Mouse (Mus musculus) cerebellum, adult 2 months (tissue): Measurements from ENCODE around the gene Rgs12. TPM values are rescaled to one million over a fixed set of nuclear protein-coding genes. Genes with fewer than 3 reads are reported as not detected.
A peak's percentile ranks its signal among the peaks of the same experiment; 100 is the strongest.

Source experiments
- DNase-seq, 2 experiments: peaks; one replicate each; pipeline ENCODE4 v3.0.0; 2021
- H3K27ac ChIP-seq: fragments of 200-500 bp; 2 replicates; pipeline ENCODE4 v1.5.1; 2012; ENCODE audit warnings: low read length, control low read depth, inconsistent platforms; ENCODE audit not compliant: insufficient read depth
- H3K27me3 ChIP-seq: fragments of 200-500 bp; 2 replicates; pipeline ENCODE4 v1.6.1; 2012; ENCODE audit warnings: inconsistent platforms, mild to moderate bottlenecking, low read length, moderate library complexity; ENCODE audit not compliant: control insufficient read depth, insufficient read depth
- H3K4me1 ChIP-seq: fragments of 200-500 bp; 2 replicates; pipeline ENCODE4 v1.6.1; 2011; ENCODE audit warnings: low read length; ENCODE audit not compliant: control insufficient read depth, insufficient read depth
- H3K4me3 ChIP-seq: fragments of 200-500 bp; replicated peaks from 2 replicates; pipeline ENCODE3; 2011; ENCODE audit warnings: mild to moderate bottlenecking, low read depth, low read length, control low read depth; ENCODE audit not compliant: insufficient read depth
- CTCF ChIP-seq: fragments of 200-500 bp; IDR thresholded peaks from 2 replicates; pipeline ENCODE4 v1.5.1; 2011; ENCODE audit warnings: low read depth, mild to moderate bottlenecking, control low read depth, low read length, moderate library complexity, borderline replicate concordance; ENCODE audit not compliant: insufficient read depth
- POLR2A ChIP-seq: fragments of 200-500 bp; IDR thresholded peaks from 2 replicates; pipeline ENCODE4 v1.6.1; 2011; ENCODE audit warnings: low read length, control low read depth, borderline replicate concordance; ENCODE audit not compliant: insufficient read depth
- WGBS: fragments of 180-500 bp; shearing (Covaris S2); methylation state at CpG from one replicate; pipeline ENCODE4 v1.1.7; 2018; 5-methylcytosine and 5-hydroxymethylcytosine counted together
- polyA plus RNA-seq: library from polyadenylated mRNA; depleted of rRNA; stranded (reverse); fragments of >200 nt; gene quantifications from 2 replicates; pipeline ENCODE4 v1.2.3, GENCODE M21; 2012

Rgs12 gene
- polyA plus RNA-seq, 1 experiment = 13.0 TPM

DNA sequence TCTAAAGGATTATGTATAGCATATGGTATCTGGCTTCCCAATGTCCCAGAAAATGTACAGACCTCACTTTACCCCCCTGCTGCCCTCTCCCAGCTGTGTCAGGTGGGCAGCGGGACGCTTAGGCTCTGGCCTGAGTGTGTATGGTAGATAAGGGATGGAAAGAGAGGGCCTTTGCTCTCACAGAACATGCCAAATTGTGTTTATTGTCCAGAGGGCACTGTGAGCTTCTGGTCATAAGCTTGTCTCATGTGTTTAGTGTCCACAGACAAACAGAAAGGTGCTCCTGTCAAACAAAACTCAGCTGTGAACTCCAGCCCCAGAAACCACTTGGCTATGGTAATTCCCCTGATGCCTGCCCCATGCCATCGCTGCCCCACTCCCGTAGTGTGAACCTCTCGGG lies 80.5 kb downstream of the Rgs12 start:
- no peak overlapping the region for H3K4me3 ChIP-seq
- DNase-seq = no peak
- no peaks in the 10 kb centered on the region for H3K4me1 ChIP-seq
- 86% methylated on average over 5 of the region's 5 CpGs for WGBS
- H3K27ac ChIP-seq = no peak overlapping the region
- no peak for TF ChIP-seq POLR2A
- no peak for TF ChIP-seq CTCF
- H3K27me3 ChIP-seq = no peaks in the 10 kb centered on the region

DNA sequence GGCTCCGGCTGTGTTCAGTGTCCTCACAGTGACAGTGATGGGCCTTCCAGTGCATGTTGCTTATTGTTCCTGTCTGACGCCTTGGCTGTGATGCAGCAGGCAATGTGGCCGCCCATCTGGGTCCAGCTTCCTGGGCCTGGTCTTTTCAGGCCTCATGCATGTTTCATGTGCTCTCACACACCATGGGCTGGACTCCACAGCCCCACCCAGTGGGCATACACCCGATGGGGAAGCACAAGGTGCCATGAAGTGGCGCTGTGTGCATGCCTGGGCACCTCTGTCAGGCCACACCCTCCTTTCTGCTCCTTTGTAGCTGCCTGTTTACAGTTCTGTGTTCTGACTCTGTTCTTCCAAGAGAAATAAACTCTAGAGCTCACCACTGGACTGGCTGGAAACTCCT lies 83.8 kb downstream of the Rgs12 start:
- no peak for TF ChIP-seq POLR2A
- TF ChIP-seq CTCF = 0 out of 2 replicates have a peak, but pooled peaks have one; percentile 8
- 62% methylated on average over 5 of the region's 5 CpGs for WGBS
- Histone ChIP-seq H3K4me3 (no peak overlapping the region), H3K27me3 (no peaks in the 10 kb centered on the region), H3K27ac (no peak overlapping the region), H3K4me1 (no peaks in the 10 kb centered on the region)
- no peak for DNase-seq

DNA sequence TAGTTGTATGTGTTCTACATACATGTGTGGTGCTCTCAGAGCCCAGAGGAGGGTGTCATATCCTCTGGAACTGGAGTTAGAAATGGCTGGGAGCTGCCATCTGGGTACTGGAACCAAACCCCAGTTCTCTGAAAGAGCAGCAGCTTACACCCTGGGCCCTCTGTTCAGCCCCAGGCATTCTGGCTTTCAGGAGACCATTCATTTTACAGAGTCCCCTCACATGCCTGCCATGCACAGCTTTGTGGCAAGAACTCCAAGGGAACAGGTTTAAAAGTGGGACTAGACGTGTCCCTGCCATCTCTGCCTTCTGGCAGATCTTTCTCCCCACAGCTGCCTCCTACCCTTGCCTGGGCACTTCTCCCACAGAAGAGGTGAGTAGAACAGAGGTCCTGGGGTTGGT lies 84.4 kb downstream of the Rgs12 start:
- Histone ChIP-seq H3K27ac (no peak overlapping the region), H3K4me3 (no peak overlapping the region), H3K27me3 (no peaks in the 10 kb centered on the region), H3K4me1 (no peaks in the 10 kb centered on the region)
- no peak for TF ChIP-seq POLR2A
- TF ChIP-seq CTCF = no peak
- 48% methylated on average over 1 of the region's 1 CpGs for WGBS
- DNase-seq = no peak

DNA sequence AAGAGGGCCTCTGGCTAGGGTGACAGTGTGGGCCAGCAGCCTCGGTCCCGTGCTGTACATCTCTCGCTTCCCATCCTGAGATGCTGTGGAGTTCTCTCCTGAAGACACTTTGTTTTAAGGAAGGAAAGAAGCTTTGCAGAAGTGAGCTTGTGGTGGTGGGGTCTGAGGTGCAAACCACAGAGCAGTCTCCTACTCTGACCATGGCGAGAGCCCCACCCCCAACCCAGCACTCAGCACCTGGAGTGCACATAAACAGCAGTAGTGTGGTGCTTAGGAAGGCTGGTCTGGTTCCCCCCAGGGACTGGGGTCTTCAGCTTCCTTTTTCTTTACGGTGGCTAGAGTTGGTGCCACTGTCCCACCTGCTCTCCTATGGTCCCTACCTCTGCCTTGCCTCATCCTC lies 85.9 kb downstream of the Rgs12 start:
- no peak overlapping the region for H3K4me3 ChIP-seq
- no peaks in the 10 kb centered on the region for H3K4me1 ChIP-seq
- no peak for TF ChIP-seq CTCF
- TF ChIP-seq POLR2A = no peak
- H3K27ac ChIP-seq = no peak overlapping the region
- no peak for DNase-seq
- no peaks in the 10 kb centered on the region for H3K27me3 ChIP-seq
- 87% methylated on average over 5 of the region's 5 CpGs for WGBS

DNA sequence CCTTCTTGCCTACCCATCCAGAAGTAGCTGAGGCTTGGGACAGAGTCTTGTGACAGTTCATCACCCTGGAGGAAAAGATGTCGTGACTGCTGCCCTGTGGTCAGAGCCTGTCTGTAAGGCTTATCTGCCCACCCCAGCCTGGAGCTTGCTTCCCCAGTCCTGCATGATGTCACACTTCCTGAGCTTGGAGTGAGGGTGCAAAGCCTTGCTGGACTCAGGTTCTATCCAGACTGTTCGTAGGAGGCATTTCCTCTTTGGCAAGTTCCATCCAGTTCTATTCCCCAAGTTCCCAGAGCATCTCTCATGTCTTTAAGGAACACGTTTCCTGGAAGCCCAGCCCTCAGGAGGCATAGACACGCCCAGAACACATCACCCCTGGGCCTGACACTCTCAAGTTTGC lies 86.5 kb downstream of the Rgs12 start:
- no peak overlapping the region for H3K27ac ChIP-seq
- no peak for TF ChIP-seq POLR2A
- TF ChIP-seq CTCF = no peak
- WGBS = 86% methylated on average over 4 of the region's 4 CpGs
- no peaks in the 10 kb centered on the region for H3K27me3 ChIP-seq
- no peaks in the 10 kb centered on the region for H3K4me1 ChIP-seq
- no peak overlapping the region for H3K4me3 ChIP-seq
- DNase-seq = no peak

DNA sequence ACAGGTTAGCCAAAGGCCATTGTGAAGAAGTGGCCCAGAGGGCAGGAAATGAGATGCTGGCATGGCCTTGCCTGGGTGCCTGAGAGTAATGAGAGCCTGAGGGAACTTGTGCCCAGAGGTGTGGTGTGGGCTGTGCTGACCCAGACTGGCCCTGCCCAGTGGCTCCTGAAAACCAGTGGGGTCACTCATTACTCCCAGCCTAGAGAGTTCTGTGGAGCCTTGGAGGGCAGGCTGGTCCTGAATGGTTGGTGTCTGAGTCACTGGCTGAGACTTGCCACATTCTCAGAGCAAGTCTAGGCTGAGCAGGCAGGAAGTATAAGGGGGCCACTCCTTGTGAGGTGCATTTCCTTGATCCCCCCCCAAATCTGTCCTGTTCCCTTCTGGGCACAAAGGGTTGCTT lies 88.2 kb downstream of the Rgs12 start:
- Histone ChIP-seq H3K4me1 (no peaks in the 10 kb centered on the region), H3K27ac (no peak overlapping the region), H3K4me3 (no peak overlapping the region), H3K27me3 (no peaks in the 10 kb centered on the region)
- DNase-seq = no peak
- TF ChIP-seq CTCF (no peak), POLR2A (no peak)

DNA sequence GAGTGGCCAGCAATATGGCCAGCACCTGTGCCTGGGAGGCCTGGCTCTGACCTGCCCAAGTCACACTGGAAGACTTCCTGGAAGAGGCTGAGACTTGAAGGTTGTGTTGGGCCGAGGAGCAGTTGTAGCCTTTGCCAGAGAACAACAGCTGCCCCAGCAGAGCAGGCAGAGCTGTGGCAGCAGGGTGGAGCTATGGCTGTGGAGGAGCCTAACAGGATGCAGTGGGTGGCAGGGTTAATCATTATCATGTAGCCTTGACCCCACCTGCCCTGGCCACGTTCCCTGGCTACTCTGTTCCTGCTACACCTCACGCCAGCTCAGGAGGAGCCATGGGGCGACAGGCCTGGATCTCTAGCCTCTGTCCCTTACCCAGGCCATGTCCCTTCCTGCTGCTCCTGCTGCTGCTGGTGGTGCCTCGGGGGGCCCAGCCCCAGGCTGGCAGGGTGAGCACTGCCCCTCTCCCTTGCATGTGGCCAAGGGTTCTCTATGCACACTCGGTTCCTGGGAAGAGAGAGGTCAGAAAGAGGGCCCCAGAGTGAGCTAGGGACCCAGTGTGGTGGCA lies 92.1 kb downstream of the Rgs12 start, which contains the start of gene Hgfac:
Gene Hgfac, plus strand, starts transcription at position 242 of the 562 bp plus-strand sequence.
- WGBS = 48% methylated on average over 6 of the region's 6 CpGs
- H3K27ac ChIP-seq = no peak within 1 kb of the TSS
- no peak for DNase-seq
- no peaks in the 10 kb centered on the region for H3K4me1 ChIP-seq
- no peaks in the 10 kb centered on the region for H3K27me3 ChIP-seq
- H3K4me3 ChIP-seq = no peak within 1 kb of the TSS
- TF ChIP-seq POLR2A (no peak), CTCF (no peak)

DNA sequence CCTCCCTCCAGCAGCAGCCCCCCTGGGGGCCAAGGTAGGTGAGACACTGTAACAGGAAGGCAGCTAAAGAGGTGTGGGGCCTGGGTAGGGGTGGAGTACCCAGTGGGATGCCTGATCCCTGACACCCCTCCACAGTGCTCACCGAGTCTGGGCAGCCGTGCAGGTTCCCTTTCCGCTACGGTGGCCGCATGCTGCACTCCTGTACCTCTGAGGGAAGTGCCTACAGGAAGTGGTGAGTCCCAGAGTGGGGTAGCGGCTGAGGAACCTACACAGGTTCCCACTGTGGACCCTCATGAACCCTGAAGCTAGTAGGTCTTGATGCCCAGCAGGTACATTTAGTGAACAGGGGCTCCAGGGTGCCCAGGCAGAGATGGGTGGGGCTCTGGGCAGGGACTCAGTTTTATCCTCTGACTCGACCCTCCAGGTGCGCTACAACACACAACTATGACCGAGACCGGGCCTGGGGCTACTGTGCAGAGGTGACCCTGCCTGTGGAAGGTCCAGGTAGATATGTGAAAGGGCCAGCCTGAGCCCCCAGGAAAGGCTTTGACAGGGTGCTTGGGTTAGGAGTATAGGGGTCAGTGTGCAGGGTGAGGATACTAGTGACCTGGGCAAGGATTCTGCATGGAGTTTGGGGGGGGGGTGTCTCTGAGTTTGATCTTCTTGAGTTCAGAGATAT lies 93.3 kb downstream of the Rgs12 start:
- H3K27ac ChIP-seq = no peak overlapping the region
- no peaks in the 10 kb centered on the region for H3K27me3 ChIP-seq
- DNase-seq = no peak
- no peak for TF ChIP-seq CTCF
- no peak for TF ChIP-seq POLR2A
- no peaks in the 10 kb centered on the region for H3K4me1 ChIP-seq
- H3K4me3 ChIP-seq = no peak overlapping the region
- WGBS = 73% methylated on average over 10 of the region's 10 CpGs
